Mouse (Mus musculus): Measurements from ENCODE around the gene Il21r.

Il21r gene

DNA sequence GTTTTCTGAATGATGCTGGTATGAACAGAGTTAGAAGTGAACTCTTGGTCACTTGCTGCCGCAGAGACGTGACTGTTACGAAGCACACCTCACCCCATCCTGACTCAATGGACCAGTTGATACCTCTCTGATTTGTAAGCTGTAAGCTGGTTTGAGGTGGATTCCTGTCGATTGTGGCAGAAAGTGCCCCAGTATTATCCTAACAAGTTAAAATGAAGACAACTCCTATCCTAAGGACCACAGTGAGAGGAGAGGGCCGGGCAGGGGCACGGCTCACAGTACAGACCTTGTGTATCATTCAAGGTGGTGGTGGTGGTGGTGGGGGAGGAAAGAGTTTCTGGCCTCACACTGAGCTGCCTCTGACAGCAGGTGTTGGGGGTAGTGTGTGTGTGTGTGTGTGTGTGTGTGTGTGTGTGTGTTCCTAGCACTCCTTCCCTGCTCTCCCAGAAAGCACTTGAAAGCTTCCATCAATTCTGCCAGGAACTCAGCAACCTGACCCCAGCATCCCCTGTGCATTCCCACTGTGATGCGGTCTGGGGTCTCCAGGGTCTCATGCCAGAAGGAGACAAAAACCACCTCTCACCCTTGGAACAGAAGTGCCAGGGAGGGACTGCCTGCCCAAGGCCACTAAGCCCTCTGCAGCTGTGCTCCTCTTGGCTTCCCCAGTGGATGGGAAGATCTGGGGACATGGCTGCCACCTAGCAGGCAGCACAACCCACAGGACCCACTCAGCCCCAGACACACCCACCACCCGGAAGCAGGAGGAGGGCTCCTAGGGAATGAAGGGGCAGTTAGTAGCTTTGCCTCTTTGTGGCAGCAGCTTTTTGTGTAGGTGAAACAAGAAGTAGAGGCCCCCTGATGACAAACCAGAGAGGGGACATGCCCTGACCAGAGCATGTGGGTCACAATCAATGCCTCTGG lies 34.3 kb downstream of the Il21r start:
- in situ Hi-C loops (cut with MboI, MseI): loop anchor here (25.0 kb wide), 1 partner anchor 450 kb away; no protein-coding TSS in a partner anchor

DNA sequence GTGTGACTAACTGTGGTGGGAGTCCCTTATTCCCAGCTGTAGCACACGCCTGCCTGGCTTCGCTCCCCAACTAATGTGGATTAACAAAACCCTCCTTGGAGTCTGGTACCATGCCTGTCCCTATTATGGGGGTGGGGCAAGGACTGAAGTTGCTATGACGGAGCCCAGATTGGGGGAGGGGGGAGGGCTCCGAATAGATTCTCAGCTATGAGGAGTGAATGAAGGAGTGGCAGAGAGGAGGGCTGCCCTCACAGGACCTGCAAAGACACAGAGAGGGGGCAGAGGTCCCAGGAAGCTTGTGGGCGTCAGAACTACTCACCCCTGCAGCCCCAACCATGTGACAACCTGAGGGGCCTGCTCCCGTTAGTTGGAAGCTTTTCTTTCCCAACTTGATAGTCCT lies 35.1 kb downstream of the Il21r start:
- in situ Hi-C loops (cut with MboI, MseI): loop anchor here (25.0 kb wide), 1 partner anchor 451 kb away; no protein-coding TSS in a partner anchor

DNA sequence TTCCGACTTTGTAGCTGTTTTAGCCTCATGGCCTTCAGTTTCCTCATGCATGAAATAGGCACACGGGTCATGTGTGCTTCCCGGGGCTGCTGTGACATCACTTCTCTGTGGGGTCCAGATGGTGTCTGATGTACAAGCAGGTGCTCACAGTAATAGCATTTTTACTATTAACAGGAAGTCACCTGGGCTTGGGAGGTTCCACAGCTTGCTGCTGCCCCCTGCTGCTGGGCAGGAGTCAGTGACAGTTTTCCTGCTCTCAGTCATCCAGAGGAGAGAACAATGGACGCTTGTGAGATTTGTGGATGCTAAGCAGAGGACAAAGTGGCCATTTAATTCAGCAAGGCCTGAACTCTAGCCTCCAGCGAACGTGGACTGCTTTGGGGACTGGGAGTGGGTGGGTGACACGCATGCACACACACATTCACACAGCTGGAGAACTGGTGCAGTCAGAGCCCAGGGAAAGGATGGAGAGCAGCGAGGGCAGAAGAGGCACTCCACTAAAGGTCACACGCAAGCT lies 35.7 kb downstream of the Il21r start:
- in situ Hi-C loops (cut with MboI, MseI): loop anchor here (25.0 kb wide), 1 partner anchor 452 kb away; no protein-coding TSS in a partner anchor

DNA sequence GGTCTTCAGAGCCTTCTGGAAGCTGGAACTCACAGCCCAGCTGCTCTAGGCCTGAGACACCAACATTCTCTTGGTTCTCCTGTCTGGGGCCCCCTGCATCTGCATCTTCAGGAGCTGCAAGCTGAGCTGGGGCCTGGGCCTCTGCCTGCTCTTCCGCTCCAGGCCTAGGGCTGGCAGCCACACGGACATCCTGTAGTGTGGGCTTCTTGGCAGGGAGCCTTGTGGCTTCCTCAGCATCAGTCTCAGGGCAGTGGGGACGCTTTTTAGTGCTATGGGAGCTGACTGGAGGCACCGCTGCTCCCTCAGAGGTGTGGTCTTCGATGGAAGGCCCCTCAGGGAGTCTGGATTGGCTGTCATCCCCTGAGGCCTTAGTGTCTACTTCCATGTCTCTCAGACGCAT lies 40.7 kb downstream of the Il21r start:
- in situ Hi-C loops (cut with MboI, MseI): loop anchor here (10.0 to 25.0 kb wide), 2 partner anchors 457 to 1489 kb away; no protein-coding TSS in a partner anchor

DNA sequence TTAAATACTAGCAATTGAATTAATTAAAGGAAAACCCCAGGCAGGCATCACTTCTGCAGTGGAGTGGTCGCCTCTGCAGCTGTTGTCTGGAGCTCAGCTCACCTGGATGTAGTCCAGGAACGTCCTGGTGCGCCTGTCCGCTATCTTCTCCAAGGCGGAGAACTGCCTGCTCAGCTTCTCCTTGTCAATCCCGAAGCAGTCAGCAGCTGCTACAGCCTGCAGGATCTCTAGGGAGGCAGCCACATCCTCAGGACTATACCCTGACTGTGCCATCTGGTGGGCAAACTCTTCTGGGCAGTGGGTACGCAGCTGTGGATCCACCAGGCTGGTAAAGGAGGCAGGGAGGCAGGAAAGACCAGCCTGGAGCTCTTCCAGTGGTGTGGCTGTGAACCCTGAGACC lies 42.2 kb downstream of the Il21r start:
- in situ Hi-C loops (cut with MboI, MseI): loop anchor here (10.0 to 25.0 kb wide), 2 partner anchors 458 to 1491 kb away; no protein-coding TSS in a partner anchor

DNA sequence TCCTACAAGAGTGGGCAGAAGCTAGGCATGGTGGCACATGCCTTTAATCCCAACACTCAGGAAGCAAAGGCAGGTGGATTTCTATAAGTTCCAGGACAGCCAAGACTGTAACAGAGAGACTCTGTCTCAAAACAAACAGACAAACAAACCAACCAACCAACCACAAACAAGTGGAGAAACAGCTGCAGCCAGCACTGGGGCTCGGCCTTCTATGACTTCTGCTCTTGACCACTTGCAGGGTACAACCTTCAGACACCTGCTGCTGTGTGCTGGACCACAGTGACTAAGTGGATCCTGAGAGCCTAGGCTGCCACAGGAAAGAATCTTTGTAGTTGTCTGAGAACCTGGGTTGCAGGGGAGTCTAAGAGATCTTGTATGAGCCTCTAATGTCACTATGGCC lies 45.8 kb downstream of the Il21r start:
- in situ Hi-C loops (cut with MboI, MseI): loop anchor here (10.0 to 25.0 kb wide), 2 partner anchors 462 to 1494 kb away; no protein-coding TSS in a partner anchor

DNA sequence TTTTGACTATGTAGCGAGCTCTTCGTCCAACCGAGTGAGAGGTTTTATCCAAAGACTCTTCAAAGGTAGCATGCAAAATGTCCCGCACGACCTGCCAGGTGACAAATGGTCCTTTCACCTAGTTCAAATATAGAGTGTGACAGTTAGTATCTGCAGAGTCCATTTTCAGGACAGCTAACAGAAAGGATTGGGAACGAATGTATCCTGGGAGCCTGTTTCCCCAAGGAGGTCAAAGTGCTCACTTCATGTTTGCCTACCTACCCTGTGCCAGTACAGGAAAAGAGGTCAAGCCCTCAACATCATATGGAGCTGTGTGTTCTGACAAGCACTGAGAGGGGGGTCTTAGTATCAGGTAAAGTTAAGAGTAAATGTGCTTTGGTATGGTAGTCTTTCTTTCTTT lies 54.3 kb downstream of the Il21r start:
- in situ Hi-C loops (cut with MboI, MseI): no loop called here

DNA sequence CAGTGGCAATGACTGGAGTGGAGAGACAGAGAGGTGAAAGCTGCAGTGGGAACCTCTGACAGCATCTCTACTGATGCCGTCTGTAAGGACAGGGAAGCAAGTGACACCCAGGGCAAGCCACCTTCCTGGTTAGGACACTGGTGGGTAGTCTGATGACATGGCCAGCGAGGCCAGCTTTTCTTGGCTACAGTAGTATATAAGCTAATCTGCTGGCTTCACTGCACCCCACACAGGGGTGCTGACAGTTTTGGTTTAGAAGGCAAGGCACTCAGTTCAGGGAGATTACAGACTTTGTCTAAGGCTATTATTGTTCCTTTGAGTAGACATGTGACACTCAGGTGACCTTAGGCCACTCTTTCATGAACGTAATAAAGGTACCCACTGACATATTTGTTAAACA lies 60.4 kb downstream of the Il21r start:
- in situ Hi-C loops (cut with MboI, MseI): no loop called here

DNA sequence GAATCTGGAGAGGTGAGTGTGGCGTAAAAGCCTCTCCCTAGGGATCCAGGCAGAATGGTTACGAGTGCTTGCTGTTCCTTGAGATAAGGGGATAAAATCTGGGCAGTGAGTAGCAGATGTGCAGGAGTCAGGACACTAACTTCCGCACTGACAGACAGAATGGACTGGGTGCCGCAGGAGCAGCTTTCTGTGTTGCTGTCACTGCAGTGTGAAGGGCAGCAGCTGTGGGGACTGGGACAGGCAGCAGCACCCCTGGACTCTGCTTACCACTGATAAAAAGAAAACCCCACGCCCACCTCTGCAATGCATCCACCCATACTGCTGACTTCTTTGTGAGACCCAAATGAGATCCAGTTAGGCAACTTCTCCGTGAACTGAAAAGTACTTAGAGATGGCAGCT lies 67.6 kb downstream of the Il21r start:
- in situ Hi-C loops (cut with MboI, MseI): no loop called here

DNA sequence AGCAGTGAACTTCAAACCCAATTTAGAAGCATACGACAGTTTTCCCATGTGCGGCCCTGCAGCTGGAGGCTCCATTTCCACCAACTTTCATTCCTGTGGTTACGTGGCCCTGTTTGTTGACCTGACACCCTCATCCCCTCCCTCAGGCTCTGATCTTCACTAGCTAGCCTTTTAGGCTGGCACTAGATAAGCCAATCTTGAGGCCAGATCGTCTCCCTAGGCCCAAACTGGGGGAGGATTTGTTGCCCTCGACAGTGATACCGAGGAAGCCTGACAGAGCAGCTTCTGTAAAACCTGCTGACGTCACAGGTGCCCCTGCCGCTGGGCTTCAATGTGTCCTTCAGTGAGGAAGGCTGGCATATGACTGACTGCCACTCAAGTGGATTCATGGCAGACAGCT lies 68.2 kb downstream of the Il21r start:
- in situ Hi-C loops (cut with MboI, MseI): no loop called here

DNA sequence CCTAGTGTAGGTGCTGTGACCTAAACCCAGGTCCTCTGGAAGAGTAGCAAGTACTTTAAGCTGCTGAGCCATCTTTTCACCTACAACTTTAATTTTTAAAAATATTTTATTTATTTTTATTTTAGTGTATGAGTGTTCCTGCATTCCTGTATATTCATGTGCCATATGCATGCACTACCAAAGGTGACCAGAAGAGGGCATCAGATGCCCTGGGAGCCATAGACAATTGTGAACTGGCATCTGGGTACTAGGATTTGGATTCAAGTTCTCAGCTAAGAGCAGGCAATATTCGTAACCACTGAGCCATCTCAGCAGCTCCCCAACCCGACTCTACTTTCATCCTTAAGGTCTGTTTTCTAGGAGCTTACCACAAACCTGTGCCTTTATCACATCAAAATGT lies 71.7 kb downstream of the Il21r start:
- in situ Hi-C loops (cut with MboI, MseI): no loop called here

DNA sequence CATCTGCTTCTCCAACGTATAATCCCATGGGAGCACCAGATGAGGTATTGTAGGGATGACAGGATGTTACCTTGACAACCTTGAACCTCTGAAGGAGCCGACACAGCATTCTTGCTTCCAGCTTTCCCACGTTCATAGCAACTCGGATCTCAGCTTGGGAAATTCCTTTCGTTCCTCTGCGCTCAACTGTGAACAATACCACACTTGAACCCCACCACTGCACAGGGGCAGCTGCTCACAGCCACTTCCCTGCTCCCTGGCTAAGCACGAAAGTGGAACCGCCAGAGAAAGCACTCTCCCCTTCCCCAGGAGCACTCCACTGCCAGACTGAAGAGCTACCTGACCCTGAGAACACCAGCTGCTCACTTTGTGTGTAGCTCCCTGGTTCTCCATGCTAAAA lies 75.5 kb downstream of the Il21r start:
- in situ Hi-C loops (cut with MboI, MseI): no loop called here

DNA sequence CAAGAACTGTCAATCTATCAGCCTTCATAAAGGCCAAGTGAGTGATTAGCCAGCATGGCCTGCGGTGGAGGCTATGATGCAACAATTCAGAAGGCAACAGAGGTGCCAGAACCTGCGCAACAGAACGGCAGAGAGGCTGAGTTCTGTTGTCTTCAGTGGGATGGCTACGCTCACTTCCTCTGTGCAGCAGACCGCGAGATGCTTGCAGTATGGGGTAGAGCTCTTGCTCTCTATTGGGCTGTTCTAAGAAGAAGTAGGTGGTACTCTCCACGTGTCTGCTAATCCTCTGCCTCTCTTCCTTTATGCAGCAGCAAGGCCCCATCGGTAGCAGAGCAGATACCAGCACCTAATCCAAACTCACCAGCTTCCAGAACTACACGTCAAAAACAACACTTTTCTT lies 76.7 kb downstream of the Il21r start:
- in situ Hi-C loops (cut with MboI, MseI): no loop called here

Data from T-helper 1 cell (primary cell).